Mouse (Mus musculus): Measurements from ENCODE around the gene Adamts10.

Gene Adamts10

DNA sequence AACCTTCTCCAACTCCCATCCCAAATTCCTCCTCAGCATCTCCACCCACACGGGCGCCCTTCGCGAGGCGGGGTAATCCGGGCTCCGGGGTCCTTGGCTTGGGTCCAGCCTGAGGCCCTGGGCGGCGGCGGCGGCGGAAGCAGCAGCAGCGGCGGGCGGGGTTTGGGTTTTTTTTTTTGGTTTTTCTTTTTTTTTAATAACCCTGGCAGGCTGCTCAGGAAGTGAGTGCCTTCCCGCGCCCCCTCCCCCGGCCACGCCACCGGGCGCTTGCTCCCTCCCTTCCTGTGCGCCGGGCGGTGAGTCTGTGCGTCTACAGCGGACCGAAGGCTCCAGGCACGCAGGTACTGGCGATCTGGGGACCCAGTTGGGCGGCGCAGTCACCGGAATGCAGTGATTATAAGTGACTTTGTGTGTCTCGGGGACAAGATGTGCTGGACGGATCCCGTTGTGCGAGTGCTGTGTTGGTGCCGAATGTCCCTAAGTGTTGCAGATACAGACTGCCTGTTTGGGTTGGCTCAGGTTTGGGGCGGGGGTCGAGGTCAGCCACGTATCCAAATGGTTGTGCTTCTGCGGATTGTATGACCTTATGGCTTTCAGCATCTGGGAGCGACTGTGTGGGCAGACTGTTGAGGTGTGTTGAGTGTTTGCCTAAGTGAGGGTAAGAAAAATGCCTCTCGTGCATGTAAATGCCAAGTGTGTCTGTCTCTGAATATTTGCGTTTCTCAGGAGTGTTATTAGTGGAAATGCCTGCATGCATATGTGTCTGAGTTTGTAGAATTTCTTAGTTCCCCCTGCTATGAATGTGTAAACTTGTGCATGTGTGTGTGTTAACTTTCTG, at the start of gene Adamts10:
Adamts10 (plus strand) TSS at position 287 of the 838 bp plus-strand sequence.
- DNase-seq, result peak; percentile 72 to 73

DNA sequence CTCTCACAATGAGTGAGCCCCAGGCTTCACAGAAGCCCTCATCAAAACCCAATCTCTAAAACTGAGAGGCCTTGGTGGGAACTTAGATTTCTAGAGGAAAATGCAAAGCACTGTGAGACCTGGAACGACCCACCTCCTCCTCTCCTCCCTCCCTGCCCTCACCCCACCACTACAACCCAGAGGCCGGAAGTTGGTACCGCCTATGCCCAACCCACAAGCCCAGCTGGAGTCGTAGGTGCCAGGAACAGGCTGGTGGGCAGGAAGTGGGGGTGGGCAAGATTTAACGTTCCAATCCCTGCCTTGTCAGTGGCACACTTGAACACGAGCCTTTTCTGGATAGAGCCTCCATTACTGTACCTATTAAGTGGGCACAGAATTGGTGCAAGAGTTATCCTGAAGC, 40.0 kb upstream of the Adamts10 start:
- peak; percentile 27 to 31 for DNase-seq

DNA sequence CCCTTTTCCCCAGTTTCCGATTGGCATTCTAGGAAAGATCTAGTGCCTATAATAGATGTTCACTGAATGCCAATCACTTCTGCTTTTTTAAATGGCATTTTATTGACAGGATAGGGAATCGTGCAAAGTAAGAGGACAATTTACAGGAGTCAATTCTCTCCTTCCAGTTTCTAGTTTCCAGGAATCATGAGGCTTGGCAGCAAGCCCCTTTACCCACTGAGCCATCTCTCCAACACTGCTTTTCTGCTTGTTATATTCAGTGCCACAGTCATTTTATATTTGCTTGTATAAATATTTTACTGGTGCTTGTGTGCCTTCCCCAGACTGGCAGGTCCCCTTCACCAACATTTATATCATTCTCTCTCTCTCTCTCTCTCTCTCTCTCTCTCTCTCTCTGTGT, 36.8 kb upstream of the Adamts10 start:
- DNase-seq, result no peak

DNA sequence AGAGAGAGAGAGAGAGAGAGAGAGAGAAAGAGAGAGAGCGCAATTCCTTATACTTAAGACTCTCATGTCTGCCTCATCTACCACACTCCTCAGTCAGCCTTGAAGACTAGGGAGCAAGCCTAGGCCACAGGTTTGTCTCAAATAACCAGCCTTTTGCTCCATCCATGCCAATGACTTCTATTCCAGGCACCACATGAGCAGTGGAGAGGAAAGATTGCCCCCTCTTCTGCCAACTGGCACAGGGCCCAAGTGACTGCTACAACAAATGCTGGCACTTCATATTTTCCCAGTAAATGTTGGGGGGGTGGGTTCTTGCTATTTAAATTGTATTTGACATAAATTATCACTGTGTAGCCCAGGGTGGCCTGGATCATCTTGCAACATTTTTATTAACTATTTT, 36.4 kb upstream of the Adamts10 start:
- DNase-seq, result no peak

DNA sequence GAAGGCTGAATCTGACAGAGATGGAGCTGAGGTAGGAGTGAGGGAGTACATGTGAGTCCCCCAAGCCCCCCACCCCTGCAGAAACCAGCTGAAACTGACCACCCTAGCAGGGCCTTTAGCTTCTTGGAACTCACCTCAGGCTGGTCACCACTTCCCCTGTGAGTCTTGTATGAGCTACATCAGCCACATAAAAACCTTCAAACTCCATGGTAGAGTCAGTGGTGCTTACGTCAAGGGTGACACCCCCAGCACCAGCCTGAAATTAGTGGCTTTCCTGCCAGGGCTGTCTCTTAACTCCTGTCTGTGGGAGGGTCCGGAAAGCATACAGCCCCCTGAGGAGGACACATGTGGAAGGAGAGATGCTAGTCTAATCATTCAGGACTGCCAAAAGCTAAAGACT, 32.6 kb upstream of the Adamts10 start:
- no peak for DNase-seq

DNA sequence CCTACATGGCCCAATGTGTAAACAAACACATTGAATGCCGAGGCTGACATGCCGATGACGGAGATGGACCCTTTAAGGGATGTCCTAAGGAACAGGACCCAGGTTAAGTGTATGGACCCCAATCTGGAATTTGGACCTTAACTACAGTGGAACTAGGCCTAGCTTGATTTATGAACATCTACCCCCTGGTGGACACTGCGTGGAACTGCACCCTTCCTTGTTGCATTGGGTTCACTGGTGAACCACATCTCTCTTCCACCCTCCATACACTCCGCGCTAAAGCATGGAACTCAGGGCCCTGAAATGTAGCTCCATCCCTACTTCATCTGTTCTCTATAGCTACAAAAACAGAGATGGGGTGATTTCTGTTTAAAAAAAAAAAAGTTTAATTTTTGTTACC, 30.9 kb upstream of the Adamts10 start:
- DNase-seq, result peak; percentile 58 to 69

DNA sequence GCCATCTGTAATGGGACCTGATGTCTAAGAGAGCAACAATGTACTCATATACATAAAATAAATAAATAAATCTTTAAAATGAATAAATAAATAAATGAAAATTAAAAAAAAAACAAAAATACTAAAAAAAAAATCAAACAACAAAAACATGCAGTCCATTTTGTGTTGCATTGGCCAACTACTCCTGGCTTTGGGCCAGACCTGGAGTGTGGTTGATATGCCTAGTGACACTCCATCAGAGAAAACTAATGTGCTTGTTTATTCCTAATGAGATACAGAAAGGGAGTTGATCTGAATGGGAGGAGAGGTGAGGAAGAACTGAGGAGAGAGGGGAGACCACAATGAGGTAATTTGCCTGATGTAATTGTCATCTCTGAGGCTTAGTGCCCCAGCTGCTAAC, 29.4 kb upstream of the Adamts10 start:
- DNase-seq, result no peak

DNA sequence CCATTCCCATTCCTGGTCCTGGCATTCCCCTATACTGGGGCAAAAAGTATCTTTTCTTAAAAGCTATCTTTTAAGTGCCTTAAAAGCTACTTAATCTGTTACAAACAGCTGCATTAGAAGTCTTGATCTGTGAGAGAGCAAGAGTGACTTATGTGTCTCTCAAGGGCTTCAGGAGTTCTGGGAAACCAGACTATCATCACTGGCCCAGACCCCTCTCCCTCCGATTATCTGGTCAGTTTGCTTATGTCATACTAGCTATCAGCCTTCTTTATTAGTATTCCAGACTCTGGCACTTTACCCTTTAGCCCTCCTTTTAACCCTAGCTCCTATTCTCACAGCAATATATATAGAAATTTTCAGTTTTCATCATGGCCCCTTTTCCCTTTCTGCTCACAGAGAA, 25.1 kb upstream of the Adamts10 start:
- DNase-seq, result no peak

DNA sequence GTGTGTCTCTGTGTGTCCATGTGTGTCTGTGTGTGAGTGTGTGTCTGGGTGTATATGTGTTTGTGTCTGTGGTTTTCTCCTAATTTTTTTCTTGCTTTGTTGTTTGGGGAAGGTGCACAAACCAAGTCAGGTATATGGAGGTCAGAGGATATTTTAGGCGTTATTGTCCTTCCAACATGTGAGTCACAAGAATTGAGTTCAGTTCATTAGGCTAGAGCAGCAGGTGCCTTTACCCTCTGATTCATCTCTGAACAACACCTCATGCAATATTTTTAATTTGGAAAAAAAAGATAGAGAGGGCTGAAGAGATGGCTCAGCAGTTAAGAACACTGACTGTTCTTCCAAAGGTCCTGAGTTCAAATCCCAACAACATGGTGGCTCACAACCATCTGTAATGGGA, 15.6 kb upstream of the Adamts10 start:
- no peak for DNase-seq

DNA sequence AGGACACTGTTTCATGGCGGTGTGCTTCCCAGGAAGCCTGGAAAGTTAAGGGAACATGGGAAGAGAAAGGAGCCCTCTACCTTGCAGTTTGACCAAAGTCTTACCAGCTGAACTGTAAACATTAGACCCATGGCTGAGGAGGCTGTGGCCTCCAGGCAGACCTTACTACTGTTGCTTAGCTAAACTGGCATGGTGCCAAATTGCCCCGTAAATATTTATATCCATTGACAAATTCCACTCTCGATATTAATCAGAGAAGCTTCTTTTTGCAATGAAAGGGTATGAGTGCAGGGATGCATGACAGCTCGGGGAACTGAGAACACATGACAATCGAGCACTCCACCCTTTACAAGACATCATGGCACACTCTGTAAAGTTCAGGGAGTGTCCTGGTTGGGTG, 13.8 kb upstream of the Adamts10 start:
- DNase-seq, result no peak

DNA sequence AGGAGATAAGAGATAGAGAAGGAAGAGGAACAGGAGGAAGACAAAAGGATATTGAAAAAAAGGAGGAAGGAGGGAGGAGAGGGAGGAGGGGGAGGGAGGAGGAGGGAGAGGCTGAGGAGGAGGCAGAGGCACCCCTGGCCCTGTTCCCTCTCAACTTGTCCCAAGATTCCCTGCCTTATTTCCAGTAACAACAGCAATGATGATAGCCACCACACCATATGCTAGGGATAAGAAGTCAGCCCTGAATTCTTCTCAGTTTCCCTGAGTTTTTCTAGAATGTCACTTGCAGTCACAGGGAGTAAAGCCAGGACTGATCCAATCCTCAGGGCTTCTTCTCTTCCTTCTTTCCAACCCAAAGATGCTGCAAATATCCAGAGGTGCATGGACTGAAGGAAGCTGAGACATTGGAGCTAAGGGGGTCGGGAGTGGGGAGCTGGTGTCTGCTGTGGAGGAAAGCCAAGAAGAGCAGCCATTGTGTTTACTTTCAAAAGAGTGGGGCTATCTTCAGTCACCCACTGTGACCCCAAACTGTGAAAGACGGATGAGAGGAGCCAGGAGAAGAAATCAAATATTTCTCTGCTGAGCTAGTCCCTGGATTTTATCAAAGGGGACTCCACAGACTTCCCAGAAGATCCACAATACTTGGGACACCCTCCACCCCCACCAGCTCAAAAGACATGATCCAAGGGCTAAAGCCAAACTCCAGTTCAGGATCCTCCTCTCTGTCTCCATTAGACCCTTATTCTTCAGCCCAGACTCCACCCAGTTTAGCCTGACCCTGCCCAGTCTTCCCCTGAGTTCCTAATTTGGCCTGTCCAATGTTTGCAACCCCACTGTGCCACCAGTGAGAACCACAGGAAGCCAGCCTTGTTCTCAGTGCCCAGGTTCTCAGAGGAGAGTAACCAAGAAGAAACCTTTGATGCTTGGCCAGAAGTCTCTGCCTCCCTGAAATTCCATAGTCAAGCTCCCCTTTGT, 11.3 kb upstream of the Adamts10 start:
- no peak for DNase-seq

DNA sequence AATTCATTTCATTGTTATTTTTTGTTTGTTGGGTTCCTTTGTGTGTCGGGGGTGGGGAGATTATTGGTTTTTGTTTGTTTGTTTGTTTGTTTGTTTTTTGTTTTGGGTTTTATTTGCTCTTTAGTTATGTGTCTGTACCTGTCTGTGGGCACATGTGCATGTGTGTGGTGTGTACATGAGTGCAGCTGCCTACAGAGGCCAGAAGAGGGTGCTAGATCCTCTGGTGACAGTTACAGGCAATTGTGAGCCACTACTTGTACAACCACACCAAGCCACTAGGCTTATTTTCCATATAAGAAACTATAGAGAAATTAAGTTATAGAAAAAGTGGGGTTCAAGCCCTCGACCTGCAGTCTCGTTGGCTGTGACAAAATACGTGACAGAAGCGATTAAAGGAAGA, 10.1 kb upstream of the Adamts10 start:
- no peak for DNase-seq

DNA sequence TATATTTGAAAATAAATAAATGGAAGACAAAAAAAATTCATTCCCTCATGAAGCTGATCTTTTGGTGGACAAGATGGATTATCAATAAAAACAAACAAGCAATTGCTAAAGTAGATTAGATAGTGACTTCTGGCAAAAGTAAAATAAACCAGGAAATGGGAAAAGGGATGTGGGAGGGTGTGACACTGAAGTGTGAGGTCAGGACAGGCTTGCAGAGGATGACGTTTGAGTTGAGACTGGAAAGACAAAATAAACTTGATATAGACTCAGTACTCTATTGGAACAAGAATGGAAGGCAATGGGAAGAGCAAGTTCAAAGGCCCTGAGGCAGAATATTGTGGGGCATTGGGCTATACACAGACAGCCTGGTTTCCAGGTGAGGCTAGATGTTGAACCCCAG, 3.6 kb upstream of the Adamts10 start:
- DNase-seq, result no peak

DNA sequence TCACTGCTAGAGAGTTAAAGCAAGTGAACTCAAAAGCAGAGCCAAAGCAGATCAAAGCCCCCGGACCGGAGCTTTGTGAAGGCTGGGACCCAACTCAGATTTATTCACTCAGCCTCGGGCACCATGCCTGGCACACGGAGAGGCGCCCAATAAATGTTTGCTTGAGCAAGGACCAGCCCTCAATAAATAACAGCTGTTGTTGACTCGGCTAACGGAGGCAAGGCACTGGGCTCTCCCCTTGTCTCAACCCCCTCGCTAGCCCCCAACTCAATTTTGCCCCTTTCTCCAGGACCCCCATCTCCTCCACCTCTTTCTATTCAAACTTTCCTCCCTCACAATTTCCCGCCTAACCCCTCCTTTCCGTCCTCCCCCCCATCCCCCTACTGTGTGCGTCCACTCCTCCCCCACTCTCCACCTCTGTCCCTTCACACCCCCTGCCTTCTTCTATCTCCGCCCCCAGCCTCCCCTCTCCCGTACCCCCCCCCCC, 530 bp upstream of the Adamts10 start:
- DNase-seq, result peak; percentile 7

DNA sequence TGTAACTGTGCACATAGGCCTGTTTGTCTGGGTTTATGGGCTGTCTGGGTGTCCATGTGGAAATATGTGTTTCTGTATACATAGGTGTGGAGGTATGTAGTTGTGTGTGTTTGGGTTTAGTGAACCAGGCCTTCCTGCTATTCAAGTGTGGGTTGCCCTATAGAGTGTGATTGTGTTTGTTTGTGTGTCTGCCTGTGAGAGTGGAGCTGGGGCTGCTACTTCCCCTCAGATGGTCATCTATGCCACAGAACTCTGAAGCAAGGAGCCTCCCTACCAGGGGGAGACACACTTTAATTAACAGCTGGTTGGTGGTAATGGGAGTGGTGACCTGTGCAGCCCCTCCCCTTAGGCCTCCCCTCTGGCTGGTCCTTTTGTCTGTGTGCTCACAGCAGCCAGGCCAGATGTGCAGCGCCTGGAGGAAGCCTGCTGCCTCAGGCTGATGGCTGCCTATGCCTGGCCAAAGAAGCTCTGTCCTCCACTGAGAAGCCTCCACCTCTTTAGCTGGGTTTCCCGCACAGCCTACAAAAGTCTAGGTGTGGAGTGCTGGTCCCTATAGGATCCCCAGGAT, 886 bp downstream of the Adamts10 start:
- peak; percentile 3 to 4 for DNase-seq

DNA sequence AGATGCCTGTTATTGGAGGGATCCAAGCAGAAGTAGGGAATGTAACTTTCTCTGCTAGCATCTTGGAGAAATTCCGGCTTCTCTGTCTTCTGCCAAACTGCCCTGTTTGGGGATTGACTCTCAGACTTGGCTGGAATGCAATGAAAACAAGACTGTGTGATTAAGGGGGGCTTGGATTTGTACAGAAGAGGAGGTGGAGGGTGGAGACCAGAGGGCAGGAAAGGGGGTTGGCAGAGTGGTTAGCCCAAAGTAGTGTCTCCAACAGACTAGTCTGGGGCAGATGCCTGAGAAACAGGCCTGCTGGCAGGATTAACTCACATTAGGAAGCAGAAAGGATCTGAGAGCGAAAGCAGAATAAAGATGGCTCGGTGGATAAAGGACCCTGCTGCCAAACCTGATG, 2.5 kb downstream of the Adamts10 start:
- DNase-seq, result no peak

DNA sequence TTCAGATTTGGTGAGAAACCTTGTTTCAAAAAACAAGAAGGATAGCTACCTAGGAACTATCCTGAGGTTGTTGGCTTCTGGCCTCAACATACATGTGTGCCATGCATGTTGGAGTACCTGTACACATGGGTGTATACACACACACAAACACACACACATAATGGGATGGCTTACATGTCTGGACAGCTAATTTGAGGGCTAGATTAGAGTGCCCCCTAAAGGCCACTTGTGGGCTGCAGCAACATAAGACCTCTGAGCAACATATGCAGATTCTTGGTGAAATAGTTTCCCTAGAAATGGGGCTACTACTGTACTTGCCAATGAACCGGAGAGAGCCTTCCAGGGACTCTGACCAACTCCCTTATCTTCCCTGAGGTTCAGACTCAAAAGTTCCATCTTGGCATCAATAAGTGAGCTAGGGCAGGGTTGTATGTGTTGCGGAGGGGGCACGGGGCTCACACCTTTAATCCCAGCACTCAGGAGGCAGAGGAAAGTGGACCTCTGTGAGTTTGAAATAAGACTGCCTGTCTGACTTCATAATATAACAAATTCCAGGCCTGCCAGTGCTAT, 15.2 kb downstream of the Adamts10 start:
- DNase-seq, result peak; percentile 58 to 61

DNA sequence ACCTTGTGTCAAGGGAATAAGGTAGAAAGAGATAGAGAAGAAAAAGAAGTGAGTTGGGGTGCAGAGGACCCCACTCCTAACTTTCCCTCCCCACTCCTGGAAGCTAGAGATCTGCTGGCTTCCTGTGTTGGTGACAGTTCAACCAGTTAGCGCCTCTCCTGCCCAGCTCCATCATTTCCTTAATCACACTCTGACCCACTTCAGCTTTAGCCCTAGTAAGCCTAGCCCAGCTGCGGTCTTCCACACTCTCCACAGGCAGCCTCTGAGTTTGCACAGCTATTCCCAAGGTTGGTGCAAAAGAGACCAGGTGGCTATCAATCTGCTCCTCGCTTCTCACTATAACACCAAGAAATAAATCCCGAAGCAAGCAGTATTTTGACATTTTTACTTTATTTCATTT, 15.9 kb downstream of the Adamts10 start:
- DNase-seq, result no peak

DNA sequence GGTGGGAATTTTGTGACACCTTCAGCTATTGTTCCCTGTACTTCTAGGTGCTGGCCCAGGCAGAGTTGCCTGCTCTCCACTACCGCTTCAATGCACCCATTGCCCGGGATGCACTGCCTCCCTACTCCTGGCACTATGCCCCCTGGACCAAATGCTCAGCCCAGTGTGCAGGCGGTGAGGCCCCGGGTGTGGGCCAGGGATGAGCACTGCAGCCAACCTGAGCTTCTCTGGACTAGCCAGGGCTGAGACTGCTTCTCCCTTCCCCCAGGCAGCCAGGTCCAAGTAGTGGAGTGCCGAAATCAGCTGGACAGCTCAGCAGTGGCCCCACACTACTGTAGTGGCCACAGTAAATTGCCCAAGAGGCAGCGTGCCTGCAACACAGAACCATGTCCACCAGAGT, 25.2 kb downstream of the Adamts10 start:
- DNase-seq, result no peak

DNA sequence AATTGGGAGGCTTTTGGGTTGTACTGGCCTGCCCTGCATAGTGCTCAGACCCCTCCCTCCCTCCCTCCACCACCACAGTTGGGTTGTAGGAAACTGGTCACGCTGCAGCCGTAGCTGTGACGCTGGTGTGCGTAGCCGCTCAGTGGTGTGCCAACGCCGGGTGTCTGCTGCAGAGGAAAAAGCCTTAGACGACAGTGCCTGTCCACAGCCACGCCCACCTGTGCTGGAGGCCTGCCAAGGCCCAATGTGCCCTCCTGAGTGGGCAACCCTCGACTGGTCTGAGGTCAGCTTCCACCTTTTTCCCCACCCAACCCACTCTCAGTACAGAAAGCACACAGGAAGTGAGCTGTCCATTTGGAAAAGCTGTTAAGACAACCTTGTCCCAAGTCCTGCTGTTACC, 26.4 kb downstream of the Adamts10 start:
- DNase-seq, result no peak

DNA sequence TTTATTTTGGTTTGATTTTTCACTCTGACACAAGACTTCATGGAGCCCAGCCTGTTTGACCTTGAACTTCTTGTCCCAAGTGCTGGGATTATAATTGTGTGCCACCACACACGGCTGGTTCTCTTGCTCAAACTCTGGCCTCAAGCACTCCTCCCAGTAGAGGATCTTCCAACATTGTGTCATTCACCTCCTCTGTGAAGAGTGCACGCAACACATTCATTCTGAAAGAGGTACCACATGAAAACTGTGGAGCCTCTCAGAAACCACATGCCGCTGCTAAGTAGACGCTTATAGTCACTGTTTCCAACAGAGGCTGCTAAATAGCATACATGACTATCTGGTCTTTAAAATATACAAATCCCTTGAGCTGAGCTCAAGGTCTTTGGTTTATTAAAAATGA, 28.1 kb downstream of the Adamts10 start:
- DNase-seq, result no peak

DNA sequence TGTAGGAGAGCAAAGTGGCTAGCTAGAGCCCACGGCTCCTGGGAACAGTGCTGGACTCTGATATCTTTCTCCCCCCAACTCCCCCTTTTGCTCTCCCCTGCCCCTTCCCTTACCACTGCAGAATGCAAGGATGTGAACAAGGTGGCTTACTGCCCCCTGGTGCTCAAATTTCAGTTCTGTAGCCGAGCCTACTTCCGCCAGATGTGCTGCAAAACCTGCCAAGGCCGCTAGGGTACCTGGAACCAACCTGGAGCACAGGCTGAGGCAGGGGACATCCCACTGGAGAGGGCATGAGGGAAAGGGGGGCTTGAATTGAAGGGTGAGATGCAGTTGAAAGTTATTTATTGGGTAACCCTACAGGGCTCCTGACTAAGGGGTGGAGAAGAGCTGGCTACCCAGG, 29.0 kb downstream of the Adamts10 start:
- DNase-seq, result peak; percentile 47 to 57

DNA sequence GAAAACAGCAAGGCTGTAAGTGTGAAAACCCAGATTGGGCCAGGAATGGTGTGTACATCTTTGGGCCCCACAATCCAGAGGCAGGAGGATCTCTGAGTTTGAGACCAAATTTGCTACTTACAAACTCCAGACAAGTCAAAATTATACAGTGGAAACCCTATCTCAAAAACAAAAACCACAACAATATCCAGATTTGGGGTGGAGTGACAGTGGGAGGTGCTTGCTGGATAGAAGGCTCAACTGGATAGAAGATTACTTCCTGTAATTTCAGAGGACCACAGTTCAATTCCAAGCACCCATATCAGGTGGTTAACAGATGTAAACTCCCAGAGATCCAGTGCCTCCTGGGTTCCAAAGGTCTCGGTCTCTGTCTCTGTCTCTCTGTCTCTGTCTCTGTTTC, 30.5 kb downstream of the Adamts10 start:
- no peak for DNase-seq

All from B cell, adult 2 months (primary cell).